Mouse (Mus musculus): ENCODE measurements around the gene Gm3604.
"Not testable (repeated sequence)": the region's sequence is repeated elsewhere in the genome, so short reads cannot be mapped to it uniquely, and the experiment has no call there.

The Gm3604 gene

GRCm38 (mm10) chr13:62382952-62383351, at the start of gene Gm3604:
Gene Gm3604 (minus strand): TSS chr13:62383177.
- peaks cover 11% of the 10 kb centered on the region for H3K9me3 ChIP-seq (ENCODE audit: low read length)
- peaks cover 13% of the 10 kb centered on the region for H3K36me3 ChIP-seq (ENCODE audit: insufficient read depth, low read length)
- H3K4me1 ChIP-seq (replicated peaks; ENCODE audit: low read depth, low read length); H3K27me3 ChIP-seq (ENCODE audit: insufficient read depth, low read length): not testable (repeated sequence)
- H3K4me3 ChIP-seq (replicated peaks; ENCODE audit: low read length): peak within 1 kb of the TSS; percentile 85

DNA sequence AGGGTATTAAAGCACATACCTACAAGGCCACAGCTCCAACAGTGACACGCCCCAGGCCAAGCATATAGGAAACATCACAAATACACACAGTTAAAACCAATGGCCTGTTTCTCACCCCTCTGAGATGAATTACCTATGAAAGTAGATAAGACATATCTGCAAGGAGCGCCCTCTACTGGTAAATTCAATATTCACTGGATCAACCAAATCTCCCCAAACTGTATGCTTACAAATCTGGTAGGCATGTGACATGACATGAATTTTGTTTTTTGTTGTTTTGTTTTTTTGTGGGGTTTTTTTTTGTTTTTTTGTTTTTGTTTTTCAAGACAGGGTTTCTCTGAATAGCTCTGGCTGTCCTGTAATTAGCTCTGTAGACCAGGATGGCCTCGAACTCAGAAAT, 16.2 kb upstream of the Gm3604 start:
- not testable (repeated sequence) for H3K4me3 ChIP-seq (replicated peaks; ENCODE audit: low read length); H3K4me1 ChIP-seq (replicated peaks; ENCODE audit: low read depth, low read length); H3K9me3 ChIP-seq (ENCODE audit: low read length); H3K27me3 ChIP-seq (ENCODE audit: insufficient read depth, low read length); H3K36me3 ChIP-seq (ENCODE audit: insufficient read depth, low read length)
- peak; percentile 46 for TF ChIP-seq CTCF (conservative IDR thresholded peaks at IDR 0.05; ENCODE audit: low read length)

- H3K4me1 ChIP-seq (replicated peaks; ENCODE audit: low read depth, low read length); H3K36me3 ChIP-seq (ENCODE audit: insufficient read depth, low read length); H3K4me3 ChIP-seq (replicated peaks; ENCODE audit: low read length); H3K27me3 ChIP-seq (ENCODE audit: insufficient read depth, low read length): not testable (repeated sequence)
- H3K9me3 ChIP-seq (ENCODE audit: low read length): peaks cover 24% of the 10 kb centered on the region
Observed at GRCm38 (mm10) chr13:62390076-62390620, 7.2 kb upstream of the Gm3604 start.

DNA sequence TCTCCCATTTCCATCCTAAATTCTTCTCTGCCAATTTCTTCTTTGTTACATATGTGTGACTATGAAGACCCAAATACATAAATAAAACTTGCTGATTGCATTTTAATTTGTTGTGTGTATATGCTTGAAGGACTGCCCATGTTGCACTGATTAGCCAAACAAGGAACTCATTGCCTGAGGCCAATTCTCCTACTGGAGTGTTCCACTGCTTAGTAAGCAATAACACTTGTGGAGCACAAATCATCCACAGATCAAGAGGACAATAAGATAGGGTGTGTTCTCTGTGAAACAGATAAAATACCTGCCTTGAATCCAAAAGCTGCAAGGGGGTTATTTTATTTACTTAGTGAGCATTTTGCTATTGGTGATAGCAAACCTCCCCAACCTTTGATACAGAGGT, 51.2 kb downstream of the Gm3604 start:
- H3K36me3 ChIP-seq (ENCODE audit: insufficient read depth, low read length): no peaks in the 10 kb centered on the region
- H3K27me3 ChIP-seq (ENCODE audit: insufficient read depth, low read length): no peaks in the 10 kb centered on the region
- peaks cover 13% of the 10 kb centered on the region; the same call in 1 of the 2 replicates for H3K4me1 ChIP-seq (replicated peaks; ENCODE audit: low read depth, low read length)
- H3K9me3 ChIP-seq (ENCODE audit: low read length): peaks cover 46% of the 10 kb centered on the region
- TF ChIP-seq NANOG (IDR thresholded peaks at IDR 0.05; ENCODE audit: borderline replicate concordance, low read length): no peak; the same call in 1 of the 2 replicates
- no peak for TF ChIP-seq CTCF (conservative IDR thresholded peaks at IDR 0.05; ENCODE audit: low read length)
- TF ChIP-seq POU5F1 (IDR thresholded peaks at IDR 0.05; ENCODE audit: borderline replicate concordance, low read length): no peak
- H3K4me3 ChIP-seq (replicated peaks; ENCODE audit: low read length): no peak overlapping the region

- Histone ChIP-seq H3K27me3 (ENCODE audit: insufficient read depth, low read length) (no peaks in the 10 kb centered on the region), H3K36me3 (ENCODE audit: insufficient read depth, low read length) (no peaks in the 10 kb centered on the region), H3K4me1 (replicated peaks; ENCODE audit: low read depth, low read length) (peaks cover 13% of the 10 kb centered on the region; the same call in 1 of the 2 replicates), H3K9me3 (ENCODE audit: low read length) (peaks cover 42% of the 10 kb centered on the region), H3K4me3 (replicated peaks; ENCODE audit: low read length) (no peak overlapping the region)
- no peak for TF ChIP-seq NANOG (IDR thresholded peaks at IDR 0.05; ENCODE audit: borderline replicate concordance, low read length)
- TF ChIP-seq CTCF (conservative IDR thresholded peaks at IDR 0.05; ENCODE audit: low read length): no peak
- TF ChIP-seq POU5F1 (IDR thresholded peaks at IDR 0.05; ENCODE audit: borderline replicate concordance, low read length): no peak
Observed at GRCm38 (mm10) chr13:62331381-62331780, 51.6 kb downstream of the Gm3604 start.

Measured in E14TG2a.4 (cell line).